In the genomic region with DNA sequence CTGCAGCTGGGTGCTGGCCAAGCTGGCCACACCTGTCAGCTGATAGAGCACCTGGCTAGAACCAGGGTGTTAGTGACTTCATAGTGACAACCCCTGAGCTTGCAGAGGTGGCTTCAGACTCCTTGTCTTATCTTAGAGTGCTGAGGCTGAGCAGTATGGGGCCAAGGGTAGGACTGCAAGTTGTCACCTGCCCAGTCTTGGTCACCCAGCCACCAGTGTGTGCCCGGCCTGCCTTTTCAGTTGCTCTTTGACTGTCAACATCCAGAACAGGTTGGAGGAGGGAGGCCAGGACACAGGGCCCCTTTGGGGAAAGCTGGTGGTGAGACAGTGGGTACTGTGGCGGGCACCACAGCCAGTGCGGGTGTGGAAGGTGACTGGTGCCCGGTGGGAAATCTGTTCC, we compare ENCODE assay signal across 19 mouse cellular contexts. TPM values are rescaled to one million over a fixed set of nuclear protein-coding genes. Genes with fewer than 3 reads are reported as not detected.
"Had no signal": no experiment of that assay in that cellular context is flagged by ENCODE, and none has a peak within 500 bp of the region (broad histone marks: within the 10 kb centered on the region; RNA-seq: fewer than 3 reads in every experiment).

No protein-coding gene starts in this region.

- H3K4me1 ChIP-seq: midbrain, embryonic 13.5 days had no signal

- H3K27ac ChIP-seq: limb, embryonic 10.5 days; liver, embryonic 14.5 days; macrophage; midbrain, embryonic 13.5 days had no signal

- H3K9me3 ChIP-seq: kidney, embryonic 15.5 days; limb, embryonic 10.5 days; limb, embryonic 13.5 days; midbrain, embryonic 13.5 days had no signal

- ATAC-seq: liver, postnatal 0 days; lung, postnatal 0 days; midbrain, embryonic 13.5 days had no signal

- H3K4me3 ChIP-seq: kidney, embryonic 15.5 days; layer of hippocampus, adult 2 months; limb, embryonic 10.5 days; limb, embryonic 13.5 days; midbrain, embryonic 13.5 days had no signal

- H3K27me3 ChIP-seq: limb, embryonic 13.5 days; midbrain, embryonic 13.5 days had no signal

- H3K9ac ChIP-seq: kidney, embryonic 15.5 days; limb, embryonic 13.5 days; liver, embryonic 14.5 days; liver, postnatal 0 days; lung, embryonic 14.5 days; midbrain, embryonic 13.5 days had no signal

- H3K4me2 ChIP-seq: kidney, embryonic 15.5 days; limb, embryonic 13.5 days; lung, embryonic 14.5 days; midbrain, embryonic 13.5 days had no signal

- DNase-seq: kidney, adult 11 months; kidney, adult 8-10 months; kidney, postnatal 14 days; layer of hippocampus, adult 9-11 months; liver; liver, postnatal 0 days; lung, embryonic 14.5 days; retina, postnatal 1 day; right cerebral cortex, postnatal 25 days; spleen, adult 18-20 months; thymus, postnatal 36 days had no signal

RNA-seq across cellular contexts. Expression of a gene that starts 49.7 kb away (rescaled TPM):
- polyA plus RNA-seq: macrophage had no signal
